Mouse (Mus musculus) C2C12 (cell line): ENCODE data around the gene Nsfl1c.

Experiments
- CEBPB ChIP-seq: IDR thresholded peaks from one replicate; pipeline ENCODE4 v1.6.1; 2011; ENCODE audit warnings: low read depth, mild to moderate bottlenecking, control low read depth, moderate library complexity
- CTCF ChIP-seq: IDR thresholded peaks from one replicate; pipeline ENCODE4 v1.5.1; 2011; ENCODE audit not compliant: control insufficient read depth, insufficient read depth, insufficient read length
- USF1 ChIP-seq: IDR thresholded peaks from one replicate; pipeline ENCODE4 v1.6.1; 2011; ENCODE audit warnings: low read depth, mild to moderate bottlenecking, control low read depth, moderate library complexity

DNA sequence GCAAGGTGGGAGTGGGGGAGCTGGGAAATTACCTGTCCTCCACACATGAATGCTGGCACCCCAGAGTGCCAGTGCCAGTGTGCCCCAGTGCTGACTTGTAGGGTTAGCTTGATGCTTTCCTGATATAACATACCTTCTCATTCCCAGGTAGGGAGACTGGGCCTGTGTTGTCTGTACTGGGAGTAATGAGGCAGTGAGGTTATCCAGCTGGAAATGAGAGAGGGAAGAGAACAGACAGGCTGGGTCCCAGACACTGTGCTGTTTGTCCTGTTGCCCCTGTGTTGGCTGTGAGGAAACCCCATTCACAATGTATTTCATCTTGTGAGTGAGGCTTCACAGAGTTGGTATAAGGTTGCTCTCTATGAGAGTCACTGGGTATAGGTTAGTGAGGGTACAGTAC, 7.5 kb upstream of the Nsfl1c start:
- TF ChIP-seq CTCF (no peak), USF1 (no peak), CEBPB (no peak)
